Comparison of ENCODE assay signal across 21 mouse cellular contexts in the genomic region with DNA sequence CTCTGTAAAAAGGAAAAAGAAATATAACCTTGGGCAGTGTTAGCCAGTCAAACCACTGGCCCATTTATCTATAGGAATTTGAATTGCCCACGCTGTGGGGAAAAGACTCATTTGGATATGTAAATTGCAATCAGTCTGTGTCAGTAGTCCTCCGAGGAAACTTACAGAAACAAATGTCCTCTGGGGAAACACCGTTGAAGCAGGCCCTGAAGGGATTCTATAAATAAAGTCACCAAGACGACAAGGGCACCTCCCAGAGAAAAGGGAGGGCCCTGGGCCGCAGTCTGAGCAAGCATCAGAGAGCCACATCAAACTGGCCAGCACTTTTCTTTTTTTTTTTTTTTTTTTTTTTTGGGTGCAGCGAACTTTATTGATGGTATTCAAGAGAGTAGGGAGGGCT.
"Had no signal": no experiment of that assay in that cellular context is flagged by ENCODE, and none has a peak within 500 bp of the region (broad histone marks: within the 10 kb centered on the region; RNA-seq: fewer than 3 reads in every experiment).

No protein-coding gene starts in this region.

- DNase-seq: kidney, adult 2 months; kidney, postnatal 25 days; layer of hippocampus, adult 9-11 months; liver; lung, adult 18-20 months; lung, postnatal 10 days; lung, postnatal 36 days; thymus, postnatal 36 days had no signal

- H3K4me2 ChIP-seq: limb, embryonic 13.5 days; liver, embryonic 12.5 days; liver, embryonic 15.5 days; lung, embryonic 15.5 days; midbrain, embryonic 13.5 days; neural tube, embryonic 13.5 days had no signal

- H3K9ac ChIP-seq: limb, embryonic 13.5 days; liver, embryonic 12.5 days; liver, embryonic 15.5 days; lung, embryonic 15.5 days; midbrain, embryonic 13.5 days; neural tube, embryonic 13.5 days had no signal

- H3K27ac ChIP-seq: kidney, postnatal 0 days; layer of hippocampus, adult 2 months; limb, embryonic 10.5 days; limb, embryonic 13.5 days; liver, embryonic 12.5 days; liver, embryonic 15.5 days; lung, embryonic 15.5 days; midbrain, embryonic 10.5 days; midbrain, embryonic 13.5 days; neural tube, embryonic 13.5 days; stomach, postnatal 0 days had no signal

- H3K4me1 ChIP-seq: limb, embryonic 10.5 days; limb, embryonic 13.5 days; liver, embryonic 12.5 days; liver, embryonic 15.5 days; lung, embryonic 15.5 days; midbrain, embryonic 10.5 days; midbrain, embryonic 13.5 days; neural tube, embryonic 13.5 days had no signal

- H3K4me3 ChIP-seq: layer of hippocampus, adult 2 months; limb, embryonic 10.5 days; limb, embryonic 13.5 days; liver, embryonic 12.5 days; liver, embryonic 15.5 days; lung, embryonic 15.5 days; megakaryocyte, embryonic 14.5 days; midbrain, embryonic 10.5 days; midbrain, embryonic 13.5 days; myocyte; neural tube, embryonic 13.5 days had no signal

- H3K9me3 ChIP-seq: limb, embryonic 10.5 days; limb, embryonic 13.5 days; liver, embryonic 12.5 days; liver, embryonic 15.5 days; lung, embryonic 15.5 days; megakaryocyte, embryonic 14.5 days; midbrain, embryonic 10.5 days; midbrain, embryonic 13.5 days; neural tube, embryonic 13.5 days had no signal

- H3K36me3 ChIP-seq: limb, embryonic 10.5 days; limb, embryonic 13.5 days; liver, embryonic 12.5 days; liver, embryonic 15.5 days; lung, embryonic 15.5 days; midbrain, embryonic 10.5 days; midbrain, embryonic 13.5 days; neural tube, embryonic 13.5 days had no signal

- H3K27me3 ChIP-seq: limb, embryonic 13.5 days; liver, embryonic 12.5 days; liver, embryonic 15.5 days; lung, embryonic 15.5 days; midbrain, embryonic 13.5 days; neural tube, embryonic 13.5 days had no signal
